Mouse (Mus musculus) E14TG2a.4 (cell line): Measurements from ENCODE around the gene Tmem156.

Experiments
- H3K27me3 ChIP-seq: 2 replicates; pipeline ENCODE4 v1.6.1; 2014; ENCODE audit warnings: low read length, control low read depth; ENCODE audit not compliant: insufficient read depth
- H3K36me3 ChIP-seq: 2 replicates; pipeline ENCODE4 v1.6.1; 2014; ENCODE audit warnings: low read length, control low read depth; ENCODE audit not compliant: insufficient read depth
- H3K4me1 ChIP-seq: replicated peaks from 2 replicates; pipeline ENCODE4 v1.6.1; 2014; ENCODE audit warnings: low read depth, low read length, control low read depth
- H3K4me3 ChIP-seq: replicated peaks from 2 replicates; pipeline ENCODE4 v1.5.1; 2014; ENCODE audit warnings: mild to moderate bottlenecking, low read length
- H3K9me3 ChIP-seq: 2 replicates; pipeline ENCODE4 v1.6.1; 2014; ENCODE audit warnings: low read length, control low read depth
- CTCF ChIP-seq: conservative IDR thresholded peaks from 2 replicates; pipeline ENCODE4 v1.5.1; 2014; ENCODE audit warnings: low read length
- NANOG ChIP-seq: IDR thresholded peaks from 2 replicates; pipeline ENCODE4 v1.6.1; 2014; ENCODE audit warnings: borderline replicate concordance, low read length, mixed read lengths
- POU5F1 ChIP-seq: IDR thresholded peaks from 2 replicates; pipeline ENCODE4 v1.6.1; 2014; ENCODE audit warnings: low read length, borderline replicate concordance

The Tmem156 gene

GRCm38 (mm10) chr5:65102641-65103042, 10.7 kb upstream of the Tmem156 start:
- Histone ChIP-seq H3K36me3 (no peaks in the 10 kb centered on the region), H3K27me3 (no peaks in the 10 kb centered on the region), H3K4me3 (no peak overlapping the region), H3K4me1 (peaks cover 17% of the 10 kb centered on the region), H3K9me3 (no peaks in the 10 kb centered on the region)
- TF ChIP-seq POU5F1 (no peak), NANOG (no peak), CTCF (no peak)

GRCm38 (mm10) chr5:65102026-65102640, 10.2 kb upstream of the Tmem156 start:
- Histone ChIP-seq H3K4me3 (no peak overlapping the region), H3K27me3 (no peaks in the 10 kb centered on the region)
- no peak for TF ChIP-seq POU5F1
- no peak for TF ChIP-seq NANOG
- no peak for TF ChIP-seq CTCF

GRCm38 (mm10) chr5:65101621-65102020, 9.7 kb upstream of the Tmem156 start:
- H3K4me3 ChIP-seq = no peak overlapping the region
- H3K4me1 ChIP-seq = peaks cover 13% of the 10 kb centered on the region
- no peaks in the 10 kb centered on the region for H3K9me3 ChIP-seq
- TF ChIP-seq POU5F1 (no peak), CTCF (no peak), NANOG (no peak)
- no peaks in the 10 kb centered on the region for H3K36me3 ChIP-seq
- H3K27me3 ChIP-seq = no peaks in the 10 kb centered on the region

More at GRCm38 (mm10) chr5:65102026-65102640, 10.2 kb upstream of the Tmem156 start:
- no peaks in the 10 kb centered on the region for H3K9me3 ChIP-seq
- no peaks in the 10 kb centered on the region for H3K36me3 ChIP-seq
- peaks cover 17% of the 10 kb centered on the region for H3K4me1 ChIP-seq

GRCm38 (mm10) chr5:65101209-65101608, 9.3 kb upstream of the Tmem156 start:
- no peaks in the 10 kb centered on the region for H3K27me3 ChIP-seq
- TF ChIP-seq POU5F1 (no peak), NANOG (no peak), CTCF (no peak)
- H3K36me3 ChIP-seq = no peaks in the 10 kb centered on the region
- peaks cover 11% of the 10 kb centered on the region for H3K4me1 ChIP-seq
- H3K9me3 ChIP-seq = no peaks in the 10 kb centered on the region
- no peak overlapping the region for H3K4me3 ChIP-seq

GRCm38 (mm10) chr5:65100002-65100401, 8.1 kb upstream of the Tmem156 start:
- H3K4me1 ChIP-seq = peaks cover 18% of the 10 kb centered on the region
- H3K36me3 ChIP-seq = no peaks in the 10 kb centered on the region
- H3K27me3 ChIP-seq = no peaks in the 10 kb centered on the region
- no peak for TF ChIP-seq NANOG
- no peak for TF ChIP-seq POU5F1
- no peak for TF ChIP-seq CTCF
- no peak overlapping the region for H3K4me3 ChIP-seq
- H3K9me3 ChIP-seq = no peaks in the 10 kb centered on the region

GRCm38 (mm10) chr5:65097457-65097856, 5.5 kb upstream of the Tmem156 start:
- no peak overlapping the region for H3K4me3 ChIP-seq
- no peaks in the 10 kb centered on the region for H3K27me3 ChIP-seq
- no peak for TF ChIP-seq NANOG
- no peak for TF ChIP-seq CTCF
- no peak for TF ChIP-seq POU5F1
- no peaks in the 10 kb centered on the region for H3K36me3 ChIP-seq
- H3K9me3 ChIP-seq = no peaks in the 10 kb centered on the region
- peaks cover 23% of the 10 kb centered on the region for H3K4me1 ChIP-seq

- Histone ChIP-seq H3K4me1 (peaks cover 24% of the 10 kb centered on the region), H3K27me3 (no peaks in the 10 kb centered on the region), H3K4me3 (no peak overlapping the region), H3K9me3 (no peaks in the 10 kb centered on the region), H3K36me3 (no peaks in the 10 kb centered on the region)
- TF ChIP-seq POU5F1 (no peak), NANOG (no peak), CTCF (no peak)
Observed at GRCm38 (mm10) chr5:65096805-65097204, 4.9 kb upstream of the Tmem156 start.

GRCm38 (mm10) chr5:65096082-65096481, 4.2 kb upstream of the Tmem156 start:
- TF ChIP-seq POU5F1 (no peak), CTCF (no peak), NANOG (no peak)
- H3K27me3 ChIP-seq = no peaks in the 10 kb centered on the region
- H3K9me3 ChIP-seq = no peaks in the 10 kb centered on the region
- H3K4me3 ChIP-seq = no peak overlapping the region
- H3K4me1 ChIP-seq = peaks cover 30% of the 10 kb centered on the region
- H3K36me3 ChIP-seq = no peaks in the 10 kb centered on the region

- Histone ChIP-seq H3K9me3 (no peaks in the 10 kb centered on the region), H3K27me3 (no peaks in the 10 kb centered on the region), H3K4me3 (no peak overlapping the region), H3K36me3 (no peaks in the 10 kb centered on the region), H3K4me1 (peaks cover 30% of the 10 kb centered on the region)
- TF ChIP-seq POU5F1 (no peak), NANOG (no peak), CTCF (no peak)
Observed at GRCm38 (mm10) chr5:65094902-65095545, 3.1 kb upstream of the Tmem156 start.
